Mouse (Mus musculus) left cerebral cortex, postnatal 36 days (tissue): ENCODE data around the gene Tagln2. TPM values are rescaled to one million over a fixed set of nuclear protein-coding genes. Genes with fewer than 3 reads are reported as not detected.

ENCODE experiments used
- DNase-seq, 2 experiments: peaks; one replicate each; pipeline ENCODE4 v3.0.0; 2021 to 2022; ENCODE audit warnings: low spot score in 2 of 2, mixed read lengths in 1 of 2
- intact Hi-C: fragments of 180-260 bp; cut with DNase I; formaldehyde crosslinking; loops from one replicate; pipeline ENCODE4 v1.15.1; 2025
- total RNA-seq, 2 experiments: library from RNA; stranded (reverse); gene quantifications; 2 replicates each; pipeline ENCODE4 v1.2.3; 2021

Gene Tagln2
- total RNA-seq, 2 experiments from 2014 or later, result 10.0 to 11.6 TPM

DNA sequence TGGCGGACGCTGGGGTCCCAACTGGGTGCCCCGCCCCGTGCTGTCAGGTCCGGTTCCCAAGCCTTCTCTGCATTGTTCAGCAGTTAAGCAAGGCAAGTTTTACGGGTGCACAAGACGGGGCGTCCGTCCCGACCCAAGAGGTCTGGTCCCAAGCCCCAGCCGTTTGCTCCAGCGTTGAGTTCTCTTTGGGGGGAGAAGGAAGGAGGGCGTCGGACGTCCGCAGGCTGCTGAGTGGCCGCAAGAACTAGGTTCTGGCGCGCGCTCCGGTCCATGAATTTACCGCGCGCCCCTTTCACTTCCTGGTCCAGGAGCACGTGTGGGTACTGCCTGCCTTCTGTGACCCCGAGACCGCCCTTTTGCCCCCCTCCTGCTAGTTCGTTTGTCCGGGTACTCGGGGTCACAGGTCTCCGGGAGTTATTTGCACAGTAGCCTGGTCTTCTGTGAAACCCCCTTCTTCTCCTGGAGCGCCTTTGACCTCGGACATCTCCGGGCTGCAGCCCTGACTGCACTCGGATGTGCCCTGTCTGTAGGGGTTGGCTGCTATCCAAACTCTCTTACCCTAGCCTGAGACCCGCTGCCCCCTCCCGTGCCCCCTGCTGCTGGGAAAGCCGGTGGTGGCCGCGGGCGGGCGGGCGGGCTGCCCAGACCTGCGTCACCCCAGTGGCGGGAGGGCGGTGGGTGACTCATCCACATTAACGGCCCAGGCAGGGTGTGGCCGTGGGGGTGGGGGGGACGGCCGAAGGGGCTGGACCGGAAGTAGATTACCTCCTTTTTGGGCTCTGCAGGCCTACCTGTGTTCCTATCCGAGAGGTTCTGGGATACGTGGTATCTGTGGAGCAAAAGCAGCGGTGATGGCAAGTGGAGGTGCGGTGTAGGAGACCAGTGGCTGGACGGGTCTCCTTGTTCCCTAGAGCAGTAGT lies 864 bp downstream of the Tagln2 start:
- intact Hi-C loops, result no loop called here
- DNase-seq, result no peak

DNA sequence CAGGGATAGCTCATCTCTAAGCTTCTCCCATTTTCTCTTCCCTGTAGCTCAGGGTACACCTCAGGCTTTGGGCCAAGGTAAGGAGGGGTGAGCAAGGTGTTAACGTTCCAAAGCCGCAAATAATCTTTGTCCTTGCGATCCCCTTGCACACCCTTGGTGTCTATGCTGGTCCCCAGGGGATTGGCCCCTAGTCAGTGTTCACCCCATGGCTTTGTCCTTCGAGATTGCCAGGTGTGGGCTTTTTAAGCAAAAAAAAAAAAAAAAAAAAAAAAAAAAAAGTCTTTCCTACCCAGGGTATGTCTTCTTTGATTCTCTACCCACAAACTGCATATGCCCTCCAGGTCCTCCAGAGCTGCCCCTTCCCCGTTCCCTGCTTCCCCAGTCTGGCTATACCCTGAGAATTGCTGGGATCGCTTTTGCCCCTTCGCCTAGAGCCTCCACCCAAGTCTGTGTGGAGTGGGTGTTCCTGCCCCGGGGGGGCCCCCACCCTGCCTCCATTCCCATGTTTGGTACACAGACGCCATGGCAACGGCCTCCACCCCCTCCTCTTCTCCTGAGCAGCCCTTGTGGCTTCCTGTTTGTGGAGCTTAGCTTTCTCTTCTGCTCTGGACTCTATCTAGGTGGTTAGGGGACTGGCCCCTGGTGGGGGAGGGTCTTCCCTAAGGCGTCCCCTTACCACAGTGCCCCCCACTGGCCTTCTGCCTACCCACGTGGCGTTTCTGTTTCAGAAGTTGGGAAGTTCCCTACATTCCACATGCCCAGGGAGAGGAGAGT lies 1.7 kb downstream of the Tagln2 start:
- intact Hi-C loops, result no loop called here
- no peak for DNase-seq

DNA sequence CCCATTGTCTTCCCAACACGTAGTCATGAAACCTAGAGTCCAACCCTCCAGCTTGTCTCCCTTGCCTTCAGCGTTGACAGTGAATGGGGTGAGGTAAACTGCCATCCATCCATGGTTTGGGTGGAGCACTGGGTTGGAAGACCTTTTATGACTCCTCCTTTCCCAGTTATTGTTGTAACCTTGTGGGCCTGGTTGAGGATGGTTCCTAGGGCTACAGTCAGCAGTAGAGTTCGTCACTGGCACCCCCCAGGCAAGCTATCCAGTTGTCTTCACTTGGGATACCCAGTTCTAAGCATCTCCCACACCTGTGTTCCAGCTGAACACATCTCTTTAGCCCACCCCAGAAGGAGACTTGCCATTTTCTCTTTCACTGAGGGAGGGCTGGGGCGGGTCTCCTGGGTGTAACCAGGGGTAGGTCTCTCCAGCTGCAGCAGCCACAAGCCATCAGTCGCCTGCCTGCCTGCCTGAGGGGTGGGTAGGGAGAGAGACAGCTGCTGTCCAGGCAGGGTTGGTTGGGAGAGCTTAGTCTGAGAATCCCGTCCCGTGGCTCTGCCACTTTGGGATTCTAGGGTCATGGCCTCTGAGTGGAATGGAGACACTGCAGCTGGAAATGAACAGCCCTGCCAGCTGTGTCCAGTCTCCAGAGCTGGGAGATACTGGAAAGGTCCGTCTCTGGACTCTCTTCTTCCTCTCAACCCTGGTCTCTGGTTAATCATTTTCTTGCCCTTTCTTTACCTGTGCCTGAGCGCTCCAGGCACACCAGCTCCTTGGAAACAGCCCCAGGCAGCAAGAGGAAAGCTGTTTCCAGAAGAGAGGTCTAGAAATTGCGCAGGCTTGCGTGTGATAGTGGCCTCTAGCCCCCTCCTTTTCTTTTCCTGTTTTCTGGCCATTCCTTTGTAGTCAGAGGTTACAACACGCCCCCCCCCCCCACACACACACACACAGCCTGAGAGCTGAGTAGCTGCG lies 2.6 kb downstream of the Tagln2 start:
- intact Hi-C loops, result no loop called here
- no peak for DNase-seq

DNA sequence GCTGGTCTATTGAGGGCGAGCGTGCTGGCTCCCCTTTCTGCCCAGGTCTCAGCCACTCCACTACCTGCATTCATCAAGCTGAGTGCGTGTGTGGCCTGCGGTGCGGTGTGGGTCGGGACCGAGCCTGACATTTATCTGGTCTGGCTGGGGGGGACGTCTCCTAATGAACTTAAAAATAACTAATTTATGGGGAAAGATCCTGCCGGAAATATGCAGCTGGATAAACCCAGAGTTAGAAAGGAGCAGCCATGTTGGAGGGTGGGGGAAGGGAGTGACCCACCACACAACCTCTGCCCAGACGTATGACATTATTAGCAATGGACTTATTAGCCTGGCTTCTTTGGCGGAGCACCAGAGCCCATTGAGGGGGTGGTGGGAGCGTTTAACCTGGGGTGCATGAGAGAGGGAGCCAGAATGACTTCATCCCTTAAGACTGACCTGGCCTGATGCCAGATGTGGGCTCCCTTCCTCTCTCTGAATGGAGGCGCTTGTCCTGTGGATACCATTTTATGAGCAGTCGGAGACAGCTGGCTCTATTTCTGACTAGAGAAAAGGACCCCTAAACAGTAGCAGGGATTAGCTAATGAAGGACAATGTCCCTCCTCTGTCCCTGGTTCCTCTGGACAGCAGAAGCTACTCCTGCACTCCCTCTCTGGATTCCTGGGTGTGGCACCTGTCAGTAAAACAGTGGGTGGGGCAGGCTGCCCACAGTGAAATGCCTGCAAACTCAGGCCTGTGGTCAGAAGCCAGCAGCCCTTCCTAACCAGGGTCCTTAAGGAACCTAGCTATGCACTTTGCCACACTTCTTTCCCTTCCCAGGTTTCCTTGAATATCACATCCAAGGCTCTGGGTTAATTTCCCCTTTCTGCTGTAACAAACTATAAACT lies 3.5 kb downstream of the Tagln2 start:
- DNase-seq, result no peak
- intact Hi-C loops, result no loop called here

DNA sequence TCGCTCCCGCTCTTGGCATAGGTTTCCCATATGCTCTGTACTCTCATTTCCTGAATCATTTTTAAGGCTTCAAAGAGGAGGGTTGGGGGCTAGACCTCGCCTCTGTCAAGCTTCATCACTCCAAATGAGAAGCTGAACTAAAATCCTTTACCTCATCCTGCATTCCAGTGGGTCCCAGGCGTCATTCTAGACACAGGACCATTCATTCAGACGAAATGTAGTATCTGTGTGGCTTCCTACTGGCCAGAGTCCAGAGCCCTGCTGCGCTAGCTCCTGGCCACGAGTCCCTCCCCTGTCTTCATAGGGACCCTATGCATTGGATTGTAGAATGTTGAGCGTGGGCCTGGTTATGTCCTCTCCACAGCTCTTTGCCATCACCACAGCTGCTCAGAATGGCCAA lies 4.9 kb downstream of the Tagln2 start:
- intact Hi-C loops, result no loop called here
- DNase-seq, result no peak

DNA sequence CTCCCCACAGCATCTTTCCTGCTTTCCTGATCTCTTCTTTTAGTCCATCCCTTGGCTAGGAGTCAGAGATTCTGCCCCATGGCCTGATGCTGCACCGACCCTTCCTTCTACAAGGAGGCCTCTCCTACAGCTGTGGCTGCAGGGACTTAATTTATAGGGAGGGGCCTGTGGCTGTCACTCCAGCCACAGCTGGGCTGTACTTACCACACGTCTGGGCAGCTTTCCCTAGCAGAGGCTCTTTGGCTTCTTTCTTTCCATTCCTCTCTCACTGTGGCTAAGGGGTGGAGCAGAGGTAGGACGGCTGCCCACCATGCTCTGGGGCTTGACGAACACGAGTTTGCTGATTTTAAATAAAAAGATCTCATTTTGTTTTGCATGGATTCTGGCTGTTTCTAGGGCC lies 7.2 kb downstream of the Tagln2 start:
- intact Hi-C loops, result no loop called here
- no peak for DNase-seq

DNA sequence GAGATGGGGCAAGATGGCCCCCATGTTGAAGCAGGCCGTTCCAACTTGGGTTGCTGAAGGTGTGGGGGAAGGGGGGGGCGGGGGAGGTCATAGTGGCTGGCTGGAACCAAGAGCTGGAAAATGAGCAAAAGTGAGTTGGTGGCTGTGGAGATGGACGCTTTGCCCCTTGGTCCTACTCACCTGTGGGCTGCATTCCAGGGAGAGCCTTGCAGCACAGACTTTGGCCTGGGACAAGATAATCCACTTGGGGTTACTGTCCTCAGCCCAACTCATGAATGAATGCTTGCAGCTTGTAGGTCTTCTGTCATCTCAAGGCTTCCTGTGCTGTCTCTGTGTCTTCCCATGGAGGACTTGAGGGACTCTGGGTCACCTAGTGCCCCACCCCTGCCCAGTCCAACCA lies 7.9 kb downstream of the Tagln2 start:
- intact Hi-C loops, result no loop called here
- DNase-seq, result no peak

DNA sequence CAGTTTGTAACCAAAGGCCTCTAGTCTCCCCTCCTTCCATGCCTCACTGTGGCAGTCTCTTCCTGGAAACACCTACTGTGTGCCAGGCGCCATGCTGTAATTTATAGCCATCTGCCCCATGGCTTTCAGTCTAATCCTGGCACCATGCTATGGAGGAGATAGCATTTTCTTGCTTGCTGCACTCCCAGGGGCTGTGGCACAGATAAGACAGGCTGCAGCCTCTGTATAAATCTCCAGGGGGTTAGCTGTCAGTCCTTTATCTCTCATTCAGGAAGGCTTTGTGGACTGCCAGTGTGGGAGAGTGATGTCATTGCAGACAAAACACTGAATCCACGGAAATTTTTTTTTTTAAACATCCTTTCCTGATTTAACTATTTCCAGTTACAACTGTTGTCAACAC lies 8.3 kb downstream of the Tagln2 start:
- no peak for DNase-seq
- intact Hi-C loops, result no loop called here

DNA sequence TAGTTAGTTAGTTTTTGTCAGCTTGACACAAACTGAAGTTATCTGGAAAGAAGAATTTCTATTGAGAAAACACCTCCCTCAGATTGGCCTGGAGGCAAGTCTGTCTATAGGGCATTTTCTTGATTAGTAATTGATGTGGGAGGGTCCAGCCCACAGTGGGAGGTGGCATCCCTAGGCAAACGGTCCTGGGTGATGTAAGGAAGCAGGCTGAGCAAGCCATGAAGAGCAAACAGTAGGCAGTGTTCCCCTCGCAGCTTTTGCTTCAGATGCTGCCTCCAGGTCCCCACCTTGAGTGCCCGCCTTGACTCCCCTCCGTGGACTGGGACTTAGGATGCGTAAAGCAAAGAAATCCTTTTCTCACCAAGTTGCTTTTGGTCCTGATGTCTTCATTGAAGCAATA lies 9.4 kb downstream of the Tagln2 start:
- DNase-seq, result no peak
- intact Hi-C loops, result no loop called here

DNA sequence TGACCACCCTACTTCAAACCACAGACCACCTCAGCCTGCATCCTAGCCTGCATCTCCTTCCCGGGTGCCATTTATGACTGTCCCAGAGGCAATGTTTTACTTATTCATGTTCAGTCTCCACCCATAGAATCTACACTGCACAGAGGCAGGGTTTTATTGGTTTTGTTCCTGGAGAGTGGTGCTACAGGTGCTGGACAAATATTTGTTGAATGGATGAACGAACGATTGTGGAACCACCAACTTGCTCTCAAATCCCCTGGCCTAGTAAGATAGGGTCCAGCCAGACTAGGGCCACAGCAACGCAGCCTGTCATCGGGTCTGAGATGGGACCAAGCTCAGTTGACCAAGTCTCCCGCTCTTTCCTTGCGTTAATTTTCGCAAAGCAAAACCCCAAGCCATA lies 10.1 kb downstream of the Tagln2 start:
- intact Hi-C loops, result no loop called here
- DNase-seq, result no peak

DNA sequence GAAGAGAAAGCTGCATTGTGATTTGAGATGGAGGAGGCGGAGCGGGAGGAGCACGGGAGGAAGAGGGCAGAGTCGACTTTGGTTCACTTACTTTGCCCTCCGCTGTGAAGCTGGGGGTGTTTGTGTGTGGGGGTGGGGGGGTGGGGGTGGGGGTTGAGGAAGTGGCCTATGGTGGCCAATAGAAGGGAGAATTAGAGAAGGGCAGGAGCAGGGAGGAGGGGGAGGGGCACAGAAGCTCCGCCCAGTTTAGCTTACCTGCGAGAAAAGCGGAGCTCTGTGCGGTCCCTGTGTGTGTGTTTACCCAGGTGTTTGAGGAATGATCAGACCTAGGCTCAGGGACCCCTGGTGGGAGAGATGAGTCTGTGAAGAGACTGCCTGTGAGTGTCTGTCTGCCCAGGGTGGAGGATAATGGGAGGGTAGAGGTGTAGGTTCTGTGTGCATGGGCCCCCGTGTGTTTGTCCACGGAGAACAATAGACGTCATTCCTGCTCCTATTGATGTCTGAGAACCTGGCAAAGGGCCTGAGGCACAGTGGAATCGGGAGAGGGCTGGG lies 10.7 kb downstream of the Tagln2 start:
- intact Hi-C loops, result no loop called here
- DNase-seq, result no peak

DNA sequence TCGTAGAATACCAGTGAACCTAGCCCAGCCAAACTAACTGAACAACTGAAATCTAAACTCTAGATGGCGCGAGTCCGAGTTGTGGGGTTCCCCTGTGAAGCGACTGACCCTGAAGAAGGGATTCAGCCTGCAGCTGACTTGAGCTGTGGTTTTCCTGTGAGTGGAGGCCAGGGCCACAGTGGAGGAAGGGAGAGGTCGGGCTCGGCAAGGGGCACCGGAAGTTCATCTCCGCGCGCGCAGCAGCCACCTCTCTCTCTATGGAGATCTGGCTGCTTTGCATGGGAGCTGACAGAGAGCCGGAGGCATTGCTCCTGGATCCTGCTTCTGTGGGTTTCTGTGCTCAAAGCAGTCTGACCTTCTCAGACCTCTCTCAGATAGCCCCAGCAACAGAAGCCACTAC lies 13.1 kb downstream of the Tagln2 start:
- intact Hi-C loops, result no loop called here
- DNase-seq, result no peak

DNA sequence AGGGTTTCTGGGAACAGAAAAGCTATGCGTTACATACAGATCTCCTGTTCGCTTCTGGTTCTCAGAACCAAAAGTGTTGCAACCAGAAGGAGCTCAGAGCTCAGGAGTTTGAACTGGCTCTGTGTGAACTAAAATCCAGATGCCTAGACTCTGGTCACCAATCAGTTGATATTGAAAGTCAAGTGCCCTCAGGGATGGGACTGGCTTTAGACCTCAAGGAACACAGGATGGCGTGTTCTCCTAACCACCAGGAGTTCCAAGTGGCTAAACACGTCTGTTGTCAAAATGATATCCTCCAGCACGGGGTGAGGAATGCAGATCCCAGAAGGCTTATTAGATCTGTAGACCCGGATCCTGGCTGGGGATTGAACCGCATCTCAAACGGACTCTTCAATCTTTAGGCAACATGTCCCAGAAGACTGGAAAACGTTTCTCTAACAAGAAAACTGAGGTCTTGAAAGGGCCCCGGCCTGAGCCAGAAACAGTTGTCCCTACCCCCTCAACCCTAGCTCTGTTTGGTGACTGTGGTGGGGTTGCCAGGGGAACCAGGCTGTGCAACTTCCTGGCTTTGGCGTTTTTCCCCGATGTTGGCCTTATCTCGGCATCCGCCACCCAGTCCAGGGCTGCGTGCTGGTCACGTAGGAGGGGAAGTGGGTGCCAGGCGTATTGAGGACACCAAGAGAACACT lies 13.8 kb downstream of the Tagln2 start:
- no peak for DNase-seq
- intact Hi-C loops, result no loop called here

DNA sequence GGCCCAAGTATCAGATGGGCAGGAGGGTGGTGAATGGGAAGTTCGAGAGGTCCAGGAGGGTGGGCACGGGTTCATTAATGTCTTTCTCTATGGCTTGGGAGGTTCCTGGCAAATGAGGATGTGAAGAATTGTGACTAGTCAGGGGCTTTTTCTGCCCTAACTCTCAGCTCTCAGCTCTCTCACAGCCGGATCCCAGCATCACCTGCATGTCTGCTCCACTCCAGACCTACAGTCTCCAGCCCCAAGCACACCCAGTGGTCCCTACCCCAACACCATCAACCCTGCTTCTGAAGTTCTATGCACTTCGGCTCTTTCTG lies 14.3 kb downstream of the Tagln2 start:
- intact Hi-C loops, result no loop called here
- no peak for DNase-seq

DNA sequence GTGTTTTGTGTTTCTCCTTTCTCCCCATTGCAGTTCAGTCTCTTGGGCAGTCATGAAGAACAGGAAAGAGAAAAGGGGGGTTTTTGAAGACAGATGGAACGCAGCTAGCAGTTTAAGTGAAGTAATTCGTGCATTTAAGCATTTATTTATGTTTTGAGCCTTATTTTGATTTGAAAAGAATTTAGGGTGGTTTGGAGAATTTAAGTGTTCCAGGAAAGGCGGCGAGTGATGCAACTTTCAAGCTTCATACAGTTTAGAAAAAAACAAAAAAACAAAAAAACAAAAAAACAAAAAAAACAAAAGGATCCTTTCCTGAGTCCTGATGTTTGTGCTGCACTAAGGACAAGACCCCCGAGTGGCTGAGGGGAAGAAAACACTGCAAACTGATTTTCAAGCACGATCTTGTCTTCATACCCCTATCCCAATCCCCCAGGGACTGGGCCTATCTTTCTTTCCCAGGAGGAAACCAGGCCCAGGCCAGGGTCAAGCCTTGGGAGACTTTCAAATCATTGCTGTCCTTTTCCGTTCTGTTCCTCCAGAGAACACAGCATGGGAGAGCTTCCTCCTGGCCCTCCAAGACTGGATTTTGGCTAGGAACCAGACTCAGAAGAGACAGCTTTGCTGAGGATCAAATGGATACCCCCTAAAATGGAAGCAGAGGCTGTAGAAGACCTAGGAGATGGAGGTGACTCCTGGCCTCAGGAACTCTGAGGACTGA lies 14.9 kb downstream of the Tagln2 start:
- intact Hi-C loops, result no loop called here
- no peak for DNase-seq

DNA sequence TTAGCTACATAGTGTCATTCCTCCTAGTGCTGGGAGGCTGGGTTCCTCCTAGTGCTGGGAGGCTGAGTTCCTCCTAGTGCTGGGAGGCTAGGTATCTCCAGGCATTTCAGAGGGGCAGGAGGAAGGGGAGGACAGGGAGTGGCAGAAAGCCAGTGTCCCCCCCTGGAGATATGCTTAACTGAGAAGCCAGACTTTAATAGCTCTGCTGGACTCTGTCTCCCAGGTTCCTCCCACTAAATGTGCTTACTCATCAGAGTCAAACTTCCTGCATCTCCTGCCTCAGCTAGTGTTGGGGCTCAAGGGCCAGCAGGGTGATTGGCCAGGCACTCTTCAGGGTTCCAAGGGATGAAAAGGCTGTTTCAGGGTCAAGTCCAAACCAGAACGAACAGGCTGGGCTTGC lies 15.5 kb downstream of the Tagln2 start:
- intact Hi-C loops, result no loop called here
- DNase-seq, result no peak

DNA sequence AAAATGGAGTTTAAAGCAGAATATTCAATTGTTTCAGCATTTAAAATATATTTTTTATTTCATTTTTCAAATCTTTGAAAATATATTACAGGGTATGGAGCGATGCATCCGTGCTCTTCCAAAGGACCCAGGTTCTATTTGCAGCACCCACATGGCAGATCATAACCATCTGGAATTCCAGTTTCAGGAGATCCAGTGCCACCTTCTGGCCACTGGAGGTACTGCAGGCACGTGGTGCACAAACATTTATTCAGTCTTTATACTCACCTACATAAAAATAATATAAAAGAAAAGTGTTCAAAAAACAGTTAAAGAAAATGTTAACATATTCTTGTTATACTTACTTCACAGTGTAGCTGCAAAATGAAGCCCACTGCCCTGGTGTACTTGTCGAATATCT lies 18.2 kb downstream of the Tagln2 start:
- intact Hi-C loops, result no loop called here
- DNase-seq, result no peak

DNA sequence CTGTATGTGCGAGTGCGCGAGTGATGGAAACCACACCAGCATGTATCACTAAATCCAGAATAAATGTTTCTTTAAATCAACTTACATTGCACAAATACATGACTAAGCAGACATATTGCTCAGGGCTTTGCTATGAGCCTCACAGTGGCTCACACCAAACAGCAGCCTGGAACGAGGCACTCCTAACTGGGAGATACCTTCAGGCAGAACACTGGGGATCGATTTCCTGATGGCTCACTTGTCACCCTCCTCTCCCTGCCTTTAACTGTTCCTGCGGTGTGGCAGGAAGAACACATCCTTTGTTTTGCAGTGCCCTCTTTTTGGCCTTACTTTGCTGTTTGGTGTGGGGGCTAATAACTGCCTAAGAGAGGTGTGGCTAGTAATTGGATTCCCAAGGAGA lies 19.8 kb downstream of the Tagln2 start:
- intact Hi-C loops, result no loop called here
- no peak for DNase-seq
